Mouse (Mus musculus): Measurements from ENCODE around the gene Gm17019.
"Not testable (repeated sequence)": the region's sequence is repeated elsewhere in the genome, so short reads cannot be mapped to it uniquely, and the experiment has no call there.

Gene Gm17019

DNA sequence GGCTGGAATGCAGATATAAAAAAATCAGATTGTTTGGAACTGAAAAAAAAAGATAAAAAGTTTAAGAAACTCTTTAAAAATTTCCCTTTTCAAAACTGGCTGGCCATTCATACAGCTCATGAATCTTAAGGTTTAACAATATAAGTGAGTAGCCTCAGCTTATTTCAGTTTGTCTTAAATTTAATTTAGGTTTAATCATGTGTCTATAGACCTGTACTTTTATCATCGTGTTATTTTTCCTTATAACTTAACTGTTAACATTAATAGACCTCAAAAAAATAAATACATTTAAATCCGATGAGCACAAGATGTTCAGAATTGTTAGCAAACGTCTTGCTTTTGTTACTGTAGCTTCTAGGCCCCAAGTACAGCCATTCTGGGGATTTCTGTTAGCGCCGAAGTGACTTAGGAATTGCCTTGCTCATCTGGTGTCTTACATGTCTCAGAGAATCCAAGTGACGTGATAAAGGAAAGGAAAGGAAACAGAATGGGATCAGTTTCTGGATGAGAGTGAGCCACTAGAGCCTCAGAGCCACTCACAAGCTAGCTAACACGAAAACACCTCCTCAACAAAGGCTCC is 36.0 kb downstream of the Gm17019 start:
- DNase-seq = not testable (repeated sequence)

GRCm38 (mm10) chr5:14994124-14994523 is 38.7 kb downstream of the Gm17019 start:
- DNase-seq = not testable (repeated sequence)

DNA sequence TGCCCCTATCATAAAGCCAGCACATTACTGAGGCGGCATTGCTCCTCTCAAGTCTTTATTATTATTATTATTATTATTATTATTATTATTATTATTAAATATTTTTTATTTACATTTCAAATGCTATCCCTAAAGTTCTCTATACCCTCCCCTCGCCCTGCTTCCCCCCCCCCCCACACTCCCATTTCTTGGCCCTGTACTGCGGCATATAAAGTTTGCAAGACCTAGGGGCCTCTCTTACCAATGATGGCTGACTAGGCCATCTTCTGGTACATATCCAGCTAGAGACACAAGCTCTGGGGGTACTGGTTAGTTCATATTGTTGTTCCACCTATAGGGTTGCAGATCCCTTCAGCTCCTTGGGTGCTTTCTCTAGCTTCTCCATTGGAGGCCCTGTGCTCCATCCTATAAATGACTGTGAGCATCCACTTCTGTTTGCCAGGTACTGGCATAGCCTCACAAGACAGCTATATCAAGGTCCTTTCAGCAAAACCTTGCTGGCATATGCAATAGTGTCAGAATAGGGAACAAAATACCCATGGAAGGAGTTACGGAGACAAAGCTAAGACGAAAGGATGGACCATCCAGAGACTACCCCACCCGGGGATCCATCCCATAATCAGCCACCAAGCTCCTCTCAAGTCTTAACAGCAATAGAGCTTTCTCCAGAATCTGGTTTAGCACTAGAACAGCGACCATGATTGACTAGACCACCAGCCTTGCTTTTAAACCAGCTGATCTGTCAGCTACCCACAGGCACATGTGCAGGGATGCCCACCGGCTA is 42.2 kb downstream of the Gm17019 start:
- DNase-seq = not testable (repeated sequence)

- DNase-seq = not testable (repeated sequence)
Observed at GRCm38 (mm10) chr5:14986649-14987387, 46.0 kb downstream of the Gm17019 start.
